Mouse (Mus musculus) testis, adult 2 months (tissue): ENCODE data around the gene Spag17.

Experiments used
- CTCF ChIP-seq: fragments of 200-500 bp; IDR thresholded peaks from 2 replicates; pipeline ENCODE4 v1.5.1; 2012; ENCODE audit warnings: low read depth, mild to moderate bottlenecking, inconsistent platforms, low read length, moderate library complexity; ENCODE audit not compliant: control insufficient read depth, insufficient read depth, insufficient replicate concordance
- POLR2A ChIP-seq: fragments of 200-500 bp; IDR thresholded peaks from 2 replicates; pipeline ENCODE4 v1.6.1; 2012; ENCODE audit warnings: low read depth, mild to moderate bottlenecking, inconsistent platforms, low read length, moderate library complexity; ENCODE audit not compliant: control insufficient read depth

DNA sequence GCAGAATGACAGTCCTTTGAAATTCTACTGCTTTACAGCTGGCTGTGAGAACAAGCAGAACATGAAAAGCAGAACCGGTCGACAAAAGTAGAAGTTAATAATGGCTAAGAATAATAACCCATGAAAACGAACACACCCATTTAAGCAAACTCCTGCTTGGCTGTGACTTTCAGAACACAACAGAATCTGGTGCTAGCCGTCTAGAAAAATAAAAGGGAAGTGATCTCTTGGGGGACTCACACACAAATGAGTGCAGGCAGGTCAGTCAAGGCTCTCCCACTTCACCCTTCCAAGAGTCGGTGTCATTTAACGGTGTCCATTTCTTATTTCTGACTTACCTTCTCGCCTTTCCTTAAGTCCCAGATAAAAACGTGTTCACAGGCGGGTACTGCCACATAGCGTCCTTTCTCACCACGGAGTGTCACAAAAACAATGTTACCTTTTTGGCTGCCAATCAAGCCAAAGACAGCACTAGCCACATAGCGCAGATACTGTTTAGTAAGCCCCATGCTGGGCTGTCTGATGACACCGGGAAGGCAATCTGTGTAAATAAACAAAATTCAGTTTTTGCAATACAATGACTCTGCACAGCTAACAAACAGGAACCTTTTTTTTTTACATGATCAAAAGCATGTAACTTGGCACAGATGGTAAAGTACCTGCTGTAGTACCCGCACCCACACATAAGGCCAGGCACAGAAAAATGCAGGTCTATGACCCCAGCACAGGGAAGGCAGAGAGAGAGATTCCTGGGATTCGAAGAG is 275.7 kb downstream of the Spag17 start:
- TF ChIP-seq CTCF: no peak
- no peak for TF ChIP-seq POLR2A
